Comparison of ENCODE assay signal across 8 mouse cellular contexts in the genomic region with DNA sequence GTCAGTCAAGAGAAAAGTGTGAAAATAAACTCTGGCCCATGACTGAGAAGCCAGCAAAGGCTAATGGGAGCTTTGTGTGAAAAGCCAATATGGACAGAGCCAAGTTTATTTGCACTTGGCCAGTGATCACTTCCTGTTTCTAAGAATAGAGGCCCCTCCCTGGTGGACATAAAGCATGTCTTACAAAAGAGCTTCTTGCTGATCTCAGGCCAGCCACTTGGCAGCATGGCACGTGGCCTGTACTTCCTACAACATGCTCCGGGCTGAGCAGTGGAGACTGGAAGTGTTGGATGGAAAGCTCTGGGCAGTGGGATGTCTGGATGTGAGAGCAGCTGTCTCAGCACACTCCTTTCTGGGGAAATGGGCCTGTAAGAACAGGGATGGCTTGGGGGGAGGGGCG.
DNase-seq lines count a peak whose midpoint lies in the region.

No protein-coding gene starts in this region.

- intact Hi-C loops in heart, postnatal 36 days (cut with DNase I), result no loop called here

- peak; percentile 57 for DNase-seq in layer of hippocampus, adult 9-11 months
- no peak for DNase-seq in layer of hippocampus, adult 8-10 months (ENCODE audit: low spot score in 2 of 2)
- DNase-seq in adrenal gland, postnatal 36 days, result peak; percentile 59 to 67
- peak; percentile 43 to 53 for DNase-seq in heart, postnatal 36 days
- peak; percentile 82 to 91 for DNase-seq in lung, postnatal 4 days
- DNase-seq in cerebellum, adult 11-12 months, result no peak
- DNase-seq in retina, postnatal 1 day, result no peak
- DNase-seq in thymus, postnatal 0 days (ENCODE audit: low spot score), result no peak

Comparison
In these comparisons a context has a peak if more than half of its experiments do, and no peak if none do; other contexts are left out.
1. DNase-seq: peak in layer of hippocampus, adult 9-11 months (single experiment), adrenal gland, postnatal 36 days (2 of 2), heart, postnatal 36 days (2 of 2) and lung, postnatal 4 days (2 of 2); none in layer of hippocampus, adult 8-10 months (0 of 2), cerebellum, adult 11-12 months (single experiment), retina, postnatal 1 day (single experiment) and thymus, postnatal 0 days (single experiment).